Mouse (Mus musculus): ENCODE data around the gene Csnk1e. TPM values are rescaled to one million over a fixed set of nuclear protein-coding genes. Genes with fewer than 3 reads are reported as not detected.
A peak's percentile ranks its signal among the peaks of the same experiment; 100 is the strongest.

Gene Csnk1e
- polyA plus RNA-seq, 1 experiment from 2014 or later, result 216 TPM

DNA sequence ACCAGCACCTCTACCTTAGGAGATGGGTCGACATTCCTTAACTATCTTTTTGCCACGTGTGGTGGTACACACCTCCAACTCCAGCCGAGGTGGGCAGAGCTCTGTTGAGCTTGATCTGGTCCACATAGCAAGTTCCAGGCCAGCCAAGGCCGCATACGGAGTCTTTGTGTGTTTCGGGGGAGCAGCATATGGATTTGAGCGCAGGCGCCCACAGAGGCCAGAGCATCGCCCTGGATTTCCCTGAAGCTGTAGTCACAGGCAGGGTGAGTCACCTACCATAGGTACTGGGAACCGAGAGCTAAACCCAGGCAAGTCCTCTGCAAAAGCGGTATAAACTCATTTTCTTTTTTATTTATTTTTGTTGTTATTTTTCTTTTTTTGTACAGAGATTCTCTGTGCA is 23.0 kb downstream of the Csnk1e start:
- 92% methylated on average over 11 of the region's 11 CpGs for WGBS
- H3K27ac ChIP-seq (replicated peaks), result peak overlapping the region; percentile 64
- H3K4me1 ChIP-seq, result peaks cover 38% of the 10 kb centered on the region
- no peaks in the 10 kb centered on the region for H3K27me3 ChIP-seq (replicated peaks)
- H3K4me2 ChIP-seq, result no peak overlapping the region
- H3K9me3 ChIP-seq (replicated peaks), result no peaks in the 10 kb centered on the region
- H3K4me3 ChIP-seq (replicated peaks), result no peak overlapping the region
- H3K9ac ChIP-seq (replicated peaks), result no peak overlapping the region
- peaks cover 75% of the 10 kb centered on the region for H3K36me3 ChIP-seq
- no peak for ATAC-seq (ENCODE audit: low FRiP score)

DNA sequence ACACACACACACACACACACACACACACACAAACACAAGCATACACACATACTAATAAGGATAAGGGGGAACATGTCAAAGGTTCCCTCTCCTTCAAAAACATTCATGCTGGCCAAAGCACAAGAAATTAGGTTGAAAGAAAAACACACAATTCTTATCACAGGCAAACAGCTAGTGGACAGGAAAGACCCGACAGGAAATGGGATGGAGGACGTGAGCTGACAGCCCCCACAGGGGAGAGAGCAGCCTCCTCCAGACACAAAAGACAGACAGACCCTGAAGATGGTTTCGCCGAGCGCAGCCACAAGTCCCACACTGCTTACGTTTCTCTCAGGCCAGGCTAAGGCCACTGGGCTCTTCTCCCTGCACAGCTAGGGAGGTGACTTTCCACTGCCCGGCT is 23.4 kb downstream of the Csnk1e start:
- ATAC-seq (ENCODE audit: low FRiP score), result no peak
- Histone ChIP-seq H3K27me3 (replicated peaks) (no peaks in the 10 kb centered on the region), H3K4me3 (replicated peaks) (no peak overlapping the region), H3K4me1 (peaks cover 34% of the 10 kb centered on the region), H3K4me2 (no peak overlapping the region), H3K9me3 (replicated peaks) (no peaks in the 10 kb centered on the region), H3K36me3 (peaks cover 77% of the 10 kb centered on the region), H3K9ac (replicated peaks) (no peak overlapping the region), H3K27ac (replicated peaks) (no peak overlapping the region)
- WGBS, result 85% methylated on average over 7 of the region's 7 CpGs

DNA sequence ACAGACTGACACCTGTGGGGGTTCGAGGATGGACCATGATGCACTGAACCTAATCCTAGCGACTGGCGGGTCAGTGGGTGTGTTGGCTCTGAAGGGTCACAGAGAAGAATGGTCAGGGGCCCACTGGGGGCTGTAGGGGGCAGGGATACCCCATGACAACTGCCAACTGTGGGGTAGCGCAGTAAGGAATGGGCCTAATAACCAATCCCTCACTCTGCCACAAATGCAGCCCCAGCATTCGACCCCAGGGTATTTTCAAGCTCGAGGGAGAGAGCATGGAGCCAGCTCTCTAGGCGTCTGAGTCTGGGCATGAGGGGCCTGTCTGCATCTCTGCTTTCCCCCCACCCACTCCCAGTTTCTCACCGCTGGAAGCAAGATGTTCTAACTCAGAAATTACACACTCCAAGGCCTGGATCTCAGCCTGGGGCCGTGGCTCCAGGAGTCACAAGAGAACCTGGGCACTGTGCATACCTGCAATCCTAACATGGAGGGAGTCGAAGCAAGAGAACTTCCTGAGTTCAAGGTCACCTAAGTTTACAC is 24.8 kb downstream of the Csnk1e start:
- 76% methylated on average over 10 of the region's 10 CpGs for WGBS
- H3K4me3 ChIP-seq (replicated peaks), result no peak overlapping the region
- H3K36me3 ChIP-seq, result peaks cover 87% of the 10 kb centered on the region
- ATAC-seq (ENCODE audit: low FRiP score), result no peak
- H3K9me3 ChIP-seq (replicated peaks), result no peaks in the 10 kb centered on the region
- H3K27me3 ChIP-seq (replicated peaks), result no peaks in the 10 kb centered on the region
- no peak overlapping the region for H3K27ac ChIP-seq (replicated peaks)
- peaks cover 21% of the 10 kb centered on the region for H3K4me1 ChIP-seq
- H3K4me2 ChIP-seq, result no peak overlapping the region
- no peak overlapping the region for H3K9ac ChIP-seq (replicated peaks)

DNA sequence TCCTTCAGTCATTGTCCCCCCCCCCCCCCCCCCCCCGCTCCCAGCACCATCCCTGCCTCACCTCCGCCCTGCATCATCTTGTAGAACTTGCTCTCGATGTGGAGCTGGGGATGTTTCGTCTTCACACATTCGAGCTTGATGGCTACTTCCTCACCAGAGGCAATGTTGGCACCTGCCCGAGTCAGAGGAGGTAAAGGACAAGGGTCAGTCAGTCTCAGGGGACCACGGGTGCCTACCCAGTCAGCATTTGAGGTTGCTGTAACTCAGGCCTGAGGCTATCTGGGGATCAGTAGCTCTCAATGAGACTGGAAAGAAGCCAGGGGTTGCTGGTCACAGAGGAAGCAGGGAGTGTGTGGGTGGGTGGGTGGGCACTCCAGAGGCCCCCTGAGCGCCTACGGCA is 25.4 kb downstream of the Csnk1e start:
- H3K36me3 ChIP-seq, result peaks cover 87% of the 10 kb centered on the region
- 94% methylated on average over 8 of the region's 9 CpGs for WGBS

DNA sequence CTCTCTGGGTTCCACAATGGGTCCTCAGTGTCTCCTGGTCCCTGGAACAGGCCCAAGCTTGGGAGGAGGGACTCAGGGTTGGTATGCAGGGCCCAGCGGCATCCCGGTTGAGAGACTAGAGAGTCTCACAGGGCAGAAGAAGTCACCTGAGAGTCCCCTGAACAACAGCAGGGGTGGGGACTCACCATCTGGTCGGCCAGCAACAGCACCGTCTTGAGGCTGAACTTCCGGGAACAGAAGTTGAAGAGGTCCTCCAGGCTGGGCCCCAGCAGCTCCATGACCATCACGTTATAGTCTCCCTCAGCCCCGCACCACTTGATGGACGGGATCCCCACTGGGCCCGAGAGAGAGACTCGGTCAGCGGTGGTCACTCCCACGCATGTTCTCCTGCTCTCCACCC is 25.8 kb downstream of the Csnk1e start:
- Histone ChIP-seq H3K4me3 (replicated peaks) (no peak overlapping the region), H3K4me1 (peaks cover 10% of the 10 kb centered on the region), H3K9ac (replicated peaks) (no peak overlapping the region), H3K36me3 (peaks cover 87% of the 10 kb centered on the region), H3K4me2 (no peak overlapping the region), H3K27me3 (replicated peaks) (no peaks in the 10 kb centered on the region), H3K27ac (replicated peaks) (no peak overlapping the region), H3K9me3 (replicated peaks) (no peaks in the 10 kb centered on the region)
- no peak for ATAC-seq (ENCODE audit: low FRiP score)
- WGBS, result 90% methylated on average over 12 of the region's 12 CpGs

More for the DNA sequence above, 25.4 kb downstream of the Csnk1e start:
- no peaks in the 10 kb centered on the region for H3K27me3 ChIP-seq (replicated peaks)
- no peaks in the 10 kb centered on the region for H3K9me3 ChIP-seq (replicated peaks)
- no peak overlapping the region for H3K27ac ChIP-seq (replicated peaks)
- no peak overlapping the region for H3K4me3 ChIP-seq (replicated peaks)
- no peak overlapping the region for H3K9ac ChIP-seq (replicated peaks)
- H3K4me2 ChIP-seq, result no peak overlapping the region
- peaks cover 15% of the 10 kb centered on the region for H3K4me1 ChIP-seq
- no peak for ATAC-seq (ENCODE audit: low FRiP score)

DNA sequence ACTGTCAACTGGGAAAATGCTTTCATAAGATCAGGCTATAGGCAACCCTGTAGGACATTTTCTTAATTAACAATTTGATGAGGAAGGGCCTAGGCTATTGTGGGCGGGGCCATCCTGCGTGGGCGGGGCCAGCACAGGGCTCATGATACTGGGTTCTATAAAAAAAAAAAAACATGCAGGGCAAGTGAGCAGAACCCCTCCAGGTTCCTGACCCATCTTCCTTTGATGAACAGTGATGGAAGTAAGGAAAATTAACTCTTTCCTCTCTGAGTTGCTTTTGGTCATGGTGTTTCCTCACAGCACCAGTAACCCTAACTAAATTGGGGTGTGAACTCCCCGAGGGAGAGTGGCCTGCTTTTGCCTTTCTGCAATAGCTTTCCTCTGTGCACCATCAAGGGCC is 26.8 kb downstream of the Csnk1e start:
- no peak overlapping the region for H3K4me2 ChIP-seq
- H3K9ac ChIP-seq (replicated peaks), result no peak overlapping the region
- H3K9me3 ChIP-seq (replicated peaks), result no peaks in the 10 kb centered on the region
- H3K4me1 ChIP-seq, result peaks cover 8% of the 10 kb centered on the region; the same call in 1 of the 2 replicates
- H3K27me3 ChIP-seq (replicated peaks), result no peaks in the 10 kb centered on the region
- no peak for ATAC-seq (ENCODE audit: low FRiP score)
- peaks cover 87% of the 10 kb centered on the region for H3K36me3 ChIP-seq
- H3K27ac ChIP-seq (replicated peaks), result no peak overlapping the region
- no peak overlapping the region for H3K4me3 ChIP-seq (replicated peaks)
- WGBS, result 88% methylated on average over 4 of the region's 4 CpGs

DNA sequence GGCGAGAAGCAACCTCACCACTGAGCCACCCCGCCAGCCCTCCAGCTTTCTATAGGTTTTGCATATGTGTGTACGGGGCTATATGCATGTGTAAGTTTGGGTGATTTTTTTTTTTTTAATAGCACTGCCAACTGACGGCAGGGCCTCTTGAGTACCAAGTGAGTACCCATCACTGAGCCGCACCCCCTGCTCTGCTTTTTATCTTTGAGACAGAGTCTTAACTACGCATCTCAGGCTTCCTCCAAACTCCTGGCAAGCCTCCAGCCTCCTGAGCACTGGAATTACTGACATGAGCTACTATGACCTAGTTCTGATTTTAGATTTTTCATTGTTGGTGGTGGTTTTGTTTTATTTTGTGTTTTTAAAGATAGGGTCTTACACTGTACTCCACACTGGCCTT is 27.9 kb downstream of the Csnk1e start:
- Histone ChIP-seq H3K4me2 (no peak overlapping the region), H3K9ac (replicated peaks) (no peak overlapping the region), H3K4me1 (no peaks in the 10 kb centered on the region), H3K4me3 (replicated peaks) (no peak overlapping the region), H3K36me3 (peaks cover 89% of the 10 kb centered on the region), H3K9me3 (replicated peaks) (no peaks in the 10 kb centered on the region), H3K27me3 (replicated peaks) (no peaks in the 10 kb centered on the region), H3K27ac (replicated peaks) (no peak overlapping the region)
- ATAC-seq (ENCODE audit: low FRiP score), result no peak
- 79% methylated on average over 6 of the region's 6 CpGs for WGBS

DNA sequence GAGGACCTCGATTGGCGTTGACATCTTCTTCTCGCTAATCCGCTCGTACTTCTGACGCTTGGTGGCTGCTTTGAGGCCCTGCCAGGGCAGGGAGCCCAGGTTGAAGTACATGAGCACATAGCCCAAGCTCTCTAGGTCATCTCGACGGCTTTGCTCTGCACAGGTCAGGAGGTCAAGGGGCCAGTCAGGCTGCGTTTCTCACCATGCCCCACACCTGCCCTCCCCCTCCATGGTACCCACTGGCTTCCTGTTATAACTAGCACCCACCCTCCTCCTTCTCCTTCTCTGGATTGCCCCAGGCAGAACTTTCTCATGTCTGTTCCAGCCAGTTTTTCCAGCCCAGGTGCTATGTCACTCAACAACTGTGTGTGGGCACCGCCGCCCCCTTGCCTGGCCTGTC is 29.9 kb downstream of the Csnk1e start:
- ATAC-seq (ENCODE audit: low FRiP score), result no peak
- Histone ChIP-seq H3K4me2 (no peak overlapping the region), H3K4me1 (no peaks in the 10 kb centered on the region), H3K27me3 (replicated peaks) (no peaks in the 10 kb centered on the region), H3K36me3 (peaks cover 94% of the 10 kb centered on the region), H3K27ac (replicated peaks) (no peak overlapping the region), H3K9me3 (replicated peaks) (no peaks in the 10 kb centered on the region), H3K9ac (replicated peaks) (no peak overlapping the region), H3K4me3 (replicated peaks) (no peak overlapping the region)
- WGBS, result 88% methylated on average over 11 of the region's 11 CpGs

DNA sequence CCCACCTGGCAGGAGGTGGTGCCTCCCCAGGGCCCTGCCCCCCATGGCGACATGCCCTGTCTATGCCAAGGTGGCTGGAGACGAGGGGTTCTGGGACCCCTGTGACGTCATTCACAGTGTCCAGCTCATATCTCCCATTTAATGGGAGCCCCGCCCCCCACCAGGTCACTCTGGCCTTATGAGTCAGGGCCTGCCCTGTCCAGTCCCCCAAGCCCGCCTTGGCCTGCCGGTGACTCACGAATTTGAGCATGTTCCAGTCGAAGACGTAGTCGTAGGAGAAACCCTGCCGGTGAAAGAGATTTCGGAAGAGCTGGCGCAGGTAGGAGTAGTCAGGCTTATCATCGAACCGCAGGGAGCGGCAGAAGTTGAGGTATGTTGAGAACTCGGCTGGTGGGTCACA is 30.8 kb downstream of the Csnk1e start:
- Histone ChIP-seq H3K9ac (replicated peaks) (no peak overlapping the region), H3K4me2 (no peak overlapping the region), H3K9me3 (replicated peaks) (no peaks in the 10 kb centered on the region), H3K4me1 (no peaks in the 10 kb centered on the region), H3K27ac (replicated peaks) (no peak overlapping the region), H3K4me3 (replicated peaks) (no peak overlapping the region), H3K36me3 (peaks cover 99% of the 10 kb centered on the region), H3K27me3 (replicated peaks) (no peaks in the 10 kb centered on the region)
- WGBS, result 93% methylated on average over 17 of the region's 17 CpGs
- no peak for ATAC-seq (ENCODE audit: low FRiP score)

DNA sequence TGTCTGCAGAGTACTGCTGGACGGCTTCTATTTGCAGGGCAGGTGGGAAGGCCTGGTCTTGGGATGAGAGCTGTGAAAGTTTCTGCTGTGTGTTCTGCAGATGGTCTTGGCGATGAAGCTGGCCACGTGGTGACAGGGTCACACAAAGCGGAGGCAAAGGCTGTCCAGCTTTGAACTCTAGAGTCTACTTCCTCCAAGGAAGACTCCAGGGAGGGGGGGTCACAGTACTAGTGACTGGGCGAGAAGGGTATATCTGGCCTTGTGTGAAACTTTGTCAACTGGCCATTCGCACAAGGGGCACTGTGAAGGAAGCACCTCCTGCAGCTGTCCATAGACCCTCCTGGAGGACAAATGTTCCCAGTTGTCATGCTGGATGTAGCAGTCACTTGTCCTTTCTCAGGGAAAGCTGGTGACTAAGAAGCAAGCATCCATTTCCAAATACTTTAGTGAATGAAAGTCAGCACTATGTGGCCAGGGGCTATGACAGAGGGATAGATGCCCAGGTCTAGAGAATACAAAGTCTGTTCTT is 32.6 kb downstream of the Csnk1e start:
- H3K9ac ChIP-seq (replicated peaks), result no peak overlapping the region
- no peaks in the 10 kb centered on the region for H3K9me3 ChIP-seq (replicated peaks)
- no peak overlapping the region for H3K27ac ChIP-seq (replicated peaks)
- ATAC-seq (ENCODE audit: low FRiP score), result no peak
- H3K4me2 ChIP-seq, result no peak overlapping the region
- WGBS, result 84% methylated on average over 6 of the region's 6 CpGs
- H3K4me1 ChIP-seq, result no peaks in the 10 kb centered on the region
- H3K27me3 ChIP-seq (replicated peaks), result no peaks in the 10 kb centered on the region
- H3K4me3 ChIP-seq (replicated peaks), result no peak overlapping the region
- peaks cover 95% of the 10 kb centered on the region for H3K36me3 ChIP-seq

DNA sequence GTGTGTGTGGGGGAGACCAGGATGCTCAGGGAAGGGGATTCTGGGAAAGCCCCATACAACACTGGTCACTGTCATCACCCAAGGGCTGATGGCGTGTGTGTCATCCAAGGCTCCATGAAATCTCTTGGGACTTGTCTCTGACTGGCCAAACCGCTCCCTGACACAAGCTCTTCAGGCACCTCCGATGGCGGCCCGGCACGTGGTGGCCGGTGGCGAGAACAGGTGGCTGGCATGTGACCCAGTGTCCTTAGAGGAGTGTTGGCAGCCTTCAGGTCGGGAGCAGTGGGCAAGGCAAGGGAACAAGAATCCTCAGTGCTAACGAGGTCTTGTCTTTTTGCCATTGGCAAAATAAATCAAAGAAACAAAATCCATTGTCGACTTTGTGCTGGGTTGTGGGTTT is 36.7 kb downstream of the Csnk1e start:
- H3K4me1 ChIP-seq, result no peaks in the 10 kb centered on the region
- no peak overlapping the region for H3K4me3 ChIP-seq (replicated peaks)
- H3K4me2 ChIP-seq, result no peak overlapping the region
- no peaks in the 10 kb centered on the region for H3K9me3 ChIP-seq (replicated peaks)
- WGBS, result 93% methylated on average over 11 of the region's 11 CpGs
- H3K27me3 ChIP-seq (replicated peaks), result no peaks in the 10 kb centered on the region
- peaks cover 69% of the 10 kb centered on the region for H3K36me3 ChIP-seq
- no peak for ATAC-seq (ENCODE audit: low FRiP score)
- no peak overlapping the region for H3K27ac ChIP-seq (replicated peaks)
- H3K9ac ChIP-seq (replicated peaks), result no peak overlapping the region

DNA sequence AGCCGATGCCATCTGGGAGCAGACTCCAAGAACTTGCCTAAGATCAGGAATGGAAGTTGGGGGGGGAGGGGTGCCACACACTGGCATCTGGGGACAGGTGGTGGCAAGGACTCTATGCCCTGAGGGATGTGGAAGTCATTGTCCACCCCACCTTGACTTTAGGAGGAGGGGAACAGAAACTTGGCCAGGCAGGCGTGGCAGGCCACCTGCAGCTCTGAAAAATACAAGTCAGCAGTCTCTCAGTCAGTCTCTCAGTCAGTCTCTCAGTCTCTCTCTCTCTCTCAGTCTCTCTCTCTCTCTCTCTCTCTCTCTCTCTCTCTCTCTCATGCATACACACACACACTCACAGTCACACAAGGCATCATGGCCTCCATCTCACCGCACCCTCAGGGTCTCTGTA is 37.1 kb downstream of the Csnk1e start:
- Histone ChIP-seq H3K27ac (replicated peaks) (no peak overlapping the region), H3K4me2 (no peak overlapping the region), H3K9me3 (replicated peaks) (no peaks in the 10 kb centered on the region), H3K36me3 (peaks cover 64% of the 10 kb centered on the region), H3K4me1 (no peaks in the 10 kb centered on the region), H3K4me3 (replicated peaks) (no peak overlapping the region), H3K9ac (replicated peaks) (no peak overlapping the region), H3K27me3 (replicated peaks) (no peaks in the 10 kb centered on the region)
- ATAC-seq (ENCODE audit: low FRiP score), result no peak
- 94% methylated on average over 3 of the region's 3 CpGs for WGBS

DNA sequence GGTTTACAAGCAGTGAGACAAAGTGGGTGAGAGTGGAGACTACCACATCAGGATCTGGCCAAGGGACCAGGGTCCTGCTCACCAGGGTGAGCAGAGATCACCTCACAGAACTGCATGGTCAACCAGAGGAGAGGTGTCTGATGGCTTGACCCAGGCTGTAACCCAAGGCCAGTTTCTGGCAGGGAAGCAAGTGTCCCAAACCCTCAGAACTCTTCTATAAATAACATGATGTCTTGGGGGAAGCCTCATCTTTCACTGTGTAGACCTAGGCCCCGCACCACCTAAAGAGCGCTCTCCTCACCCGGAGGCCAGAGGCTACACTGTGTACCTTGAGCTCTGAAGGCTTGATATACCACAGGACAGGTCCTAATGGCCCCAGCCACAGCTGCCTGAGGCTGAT is 38.0 kb downstream of the Csnk1e start:
- peaks cover 56% of the 10 kb centered on the region for H3K36me3 ChIP-seq
- WGBS, result 95% methylated on average over 3 of the region's 3 CpGs
- no peaks in the 10 kb centered on the region for H3K4me1 ChIP-seq
- H3K27me3 ChIP-seq (replicated peaks), result no peaks in the 10 kb centered on the region
- H3K9me3 ChIP-seq (replicated peaks), result no peaks in the 10 kb centered on the region
- ATAC-seq (ENCODE audit: low FRiP score), result no peak
- no peak overlapping the region for H3K4me2 ChIP-seq
- no peak overlapping the region for H3K27ac ChIP-seq (replicated peaks)
- no peak overlapping the region for H3K4me3 ChIP-seq (replicated peaks)
- no peak overlapping the region for H3K9ac ChIP-seq (replicated peaks)

Data from neural tube, embryonic 15.5 days (tissue).